Mouse (Mus musculus): ENCODE data around the gene Dhrs7b. TPM values are rescaled to one million over a fixed set of nuclear protein-coding genes. Genes with fewer than 3 reads are reported as not detected.
"Not testable (repeated sequence)": the region's sequence is repeated elsewhere in the genome, so short reads cannot be mapped to it uniquely, and the experiment has no call there.

Dhrs7b gene
- 11.2 and 14.8 TPM in 2 replicates for total RNA-seq (2014; fragmentation: Nextera tagmentation)
- total RNA-seq (2017) = 15.4 and 18.2 TPM in 2 replicates

DNA sequence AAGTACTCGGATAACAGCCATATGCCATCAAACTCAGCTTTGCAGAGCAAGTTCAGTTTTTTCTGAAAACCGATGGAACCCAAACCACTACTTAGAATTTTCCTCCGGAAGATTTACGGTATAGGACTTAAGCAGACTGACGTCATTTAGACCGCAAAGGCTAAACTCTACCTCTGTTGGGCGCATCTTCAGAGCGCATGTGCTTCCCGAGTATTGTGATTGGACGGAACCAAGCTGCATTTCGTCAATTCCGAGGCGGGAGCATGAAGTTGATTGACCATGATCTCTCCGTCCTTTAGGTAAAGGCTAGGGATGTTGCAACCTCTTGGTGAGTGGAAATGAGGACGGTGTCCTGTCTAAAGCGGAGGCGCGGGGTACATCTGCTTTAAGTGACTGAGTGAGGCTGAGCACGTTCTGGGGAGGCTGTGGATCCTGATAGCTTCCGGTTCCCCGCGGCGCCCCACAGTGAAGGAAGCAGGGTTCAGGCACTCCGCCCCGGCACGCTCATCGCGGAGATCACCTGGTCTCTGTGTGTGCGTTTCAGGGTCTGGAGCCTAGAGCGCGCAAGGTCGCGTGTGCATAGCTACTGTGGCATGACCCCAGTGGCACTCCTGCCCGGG is at the start of gene Dhrs7b:
Gene Dhrs7b, plus strand, starts transcription at position 199 of the 620 bp plus-strand sequence.
- peak; percentile 88 for ATAC-seq (replicated peaks; ENCODE audit: poor library complexity, severe bottlenecking)

DNA sequence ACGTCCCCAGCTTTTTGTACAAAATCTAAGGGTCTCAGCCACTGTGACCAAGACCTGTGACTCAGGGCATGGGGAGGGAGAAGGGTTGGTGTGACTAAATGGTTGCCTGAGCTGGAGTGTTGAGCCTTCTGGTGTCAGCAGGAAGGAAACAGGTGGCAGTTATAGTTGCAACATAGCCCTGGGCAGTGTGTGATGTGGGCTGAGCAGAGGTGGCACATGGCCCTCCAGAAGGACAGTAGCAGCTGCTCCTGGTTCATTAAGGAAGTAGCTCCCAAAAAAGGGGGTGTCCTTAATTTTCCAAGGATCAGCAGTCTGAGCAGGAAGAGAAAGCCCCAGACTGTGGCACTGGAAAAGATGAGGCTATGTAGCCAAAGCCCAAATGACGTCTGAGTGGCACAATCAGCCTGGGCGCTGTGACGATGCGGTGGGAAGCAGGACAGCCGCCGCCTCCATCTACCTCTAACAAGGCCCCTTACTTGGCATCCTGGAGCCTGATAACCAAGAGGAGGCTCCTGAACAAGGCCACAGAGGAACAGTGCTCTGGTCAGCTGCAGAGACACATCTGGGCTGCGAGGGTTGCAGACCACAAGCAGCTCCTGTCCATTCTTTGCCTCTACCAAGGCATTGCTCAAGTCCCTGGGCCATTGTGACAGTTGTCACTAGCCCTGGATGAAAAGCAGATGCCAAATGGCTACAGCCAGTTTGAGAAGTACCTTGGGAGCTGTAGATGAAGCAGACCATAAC is 46.1 kb upstream of the Dhrs7b start:
- peak; percentile 84 for ATAC-seq (replicated peaks; ENCODE audit: poor library complexity, severe bottlenecking)

DNA sequence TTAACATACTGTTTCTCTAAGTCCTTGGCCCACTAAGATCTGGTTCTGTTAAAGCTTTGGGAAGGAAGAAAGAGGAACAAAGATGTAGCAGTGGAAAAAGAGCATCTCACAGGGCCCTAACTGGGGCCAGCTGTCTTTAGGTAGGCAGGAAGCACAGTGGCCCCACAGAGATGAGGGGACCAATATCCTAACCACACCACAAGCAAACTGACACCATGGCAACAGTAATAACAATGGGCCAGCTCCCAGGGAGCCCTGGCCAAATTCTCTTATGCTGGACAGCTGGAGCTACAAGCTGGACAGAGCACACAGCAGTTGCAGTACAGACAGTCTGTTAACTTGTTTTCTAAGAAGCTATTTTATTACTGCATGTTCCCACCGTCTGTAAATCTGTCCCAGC is 42.8 kb upstream of the Dhrs7b start:
- peak; percentile 66 for ATAC-seq (replicated peaks; ENCODE audit: poor library complexity, severe bottlenecking)

DNA sequence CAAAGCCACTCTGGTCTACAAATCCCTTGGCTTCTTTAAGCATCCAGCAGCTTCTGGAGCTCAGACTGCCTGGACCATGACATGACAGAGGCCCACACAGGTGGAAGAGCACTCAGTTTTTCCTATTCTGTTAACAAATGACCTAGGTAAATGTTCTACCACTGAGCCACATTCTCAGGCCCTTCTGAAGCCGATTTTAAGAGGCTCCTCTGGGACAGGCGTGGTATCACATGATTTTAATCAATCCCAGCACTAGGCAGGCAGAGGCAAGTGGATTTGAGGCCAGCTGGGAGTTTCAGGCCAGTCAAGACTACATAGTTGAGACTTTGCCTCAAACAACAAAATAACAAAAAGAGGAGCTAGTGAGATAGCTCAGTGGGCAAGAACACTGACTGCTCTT is 40.0 kb upstream of the Dhrs7b start:
- ATAC-seq (replicated peaks; ENCODE audit: poor library complexity, severe bottlenecking) = no peak

DNA sequence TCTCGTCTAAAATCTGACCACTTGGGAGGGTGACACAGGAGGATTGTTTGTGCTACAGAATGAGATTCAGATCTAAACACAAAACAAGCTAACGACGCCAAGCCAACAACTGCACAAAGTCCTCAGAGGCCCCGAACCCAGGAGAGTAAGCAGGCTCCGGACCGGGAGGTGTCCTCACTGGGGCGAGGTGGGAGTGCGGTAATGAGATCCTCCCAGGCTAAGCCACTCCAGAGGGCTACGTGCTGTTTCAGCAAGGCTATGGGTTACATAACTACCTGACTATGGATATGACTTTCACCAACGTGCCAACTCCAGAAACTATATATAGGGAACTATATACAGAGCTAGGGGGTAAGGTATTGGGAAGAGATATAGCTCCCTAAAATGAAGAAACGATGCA is 34.1 kb upstream of the Dhrs7b start:
- ATAC-seq (replicated peaks; ENCODE audit: poor library complexity, severe bottlenecking) = no peak

DNA sequence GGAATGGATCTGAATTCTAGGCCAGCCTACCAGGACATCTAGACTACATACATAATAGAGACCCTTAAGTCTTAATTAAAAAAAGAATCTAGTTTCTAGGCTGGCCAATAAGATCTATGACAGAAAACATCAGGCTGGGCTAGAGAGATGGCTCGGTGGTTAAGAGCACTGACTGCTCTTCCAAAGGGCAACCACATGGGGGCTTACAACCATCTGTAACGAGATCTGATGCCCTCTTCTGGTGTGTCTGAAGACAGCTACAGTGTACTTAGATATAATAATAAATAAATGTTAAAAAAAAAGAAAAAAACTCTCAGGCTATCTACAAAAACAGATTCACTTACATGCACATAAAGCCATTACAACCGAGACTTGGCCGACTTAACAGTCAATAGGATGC is 30.5 kb upstream of the Dhrs7b start:
- ATAC-seq (replicated peaks; ENCODE audit: poor library complexity, severe bottlenecking) = no peak

DNA sequence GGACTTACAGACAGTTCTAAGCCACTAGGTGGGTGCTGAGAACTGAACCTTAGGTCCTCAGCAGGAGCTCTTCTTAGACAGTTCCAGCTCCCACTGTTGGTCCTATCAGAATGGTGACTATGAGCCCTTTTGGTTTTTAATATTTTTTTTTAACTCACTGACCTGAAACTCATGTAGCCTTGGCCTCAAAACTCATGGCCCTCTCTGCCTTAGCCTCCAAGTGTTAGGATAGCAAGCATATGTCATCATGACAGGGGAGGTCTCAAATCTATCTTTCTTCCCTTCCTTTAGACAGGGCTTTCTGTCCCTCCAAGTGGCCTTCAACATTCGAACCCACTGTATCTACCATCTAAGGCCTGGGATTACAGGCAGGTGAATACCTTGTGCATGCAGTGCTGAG is 29.5 kb upstream of the Dhrs7b start:
- no peak for ATAC-seq (replicated peaks; ENCODE audit: poor library complexity, severe bottlenecking)

DNA sequence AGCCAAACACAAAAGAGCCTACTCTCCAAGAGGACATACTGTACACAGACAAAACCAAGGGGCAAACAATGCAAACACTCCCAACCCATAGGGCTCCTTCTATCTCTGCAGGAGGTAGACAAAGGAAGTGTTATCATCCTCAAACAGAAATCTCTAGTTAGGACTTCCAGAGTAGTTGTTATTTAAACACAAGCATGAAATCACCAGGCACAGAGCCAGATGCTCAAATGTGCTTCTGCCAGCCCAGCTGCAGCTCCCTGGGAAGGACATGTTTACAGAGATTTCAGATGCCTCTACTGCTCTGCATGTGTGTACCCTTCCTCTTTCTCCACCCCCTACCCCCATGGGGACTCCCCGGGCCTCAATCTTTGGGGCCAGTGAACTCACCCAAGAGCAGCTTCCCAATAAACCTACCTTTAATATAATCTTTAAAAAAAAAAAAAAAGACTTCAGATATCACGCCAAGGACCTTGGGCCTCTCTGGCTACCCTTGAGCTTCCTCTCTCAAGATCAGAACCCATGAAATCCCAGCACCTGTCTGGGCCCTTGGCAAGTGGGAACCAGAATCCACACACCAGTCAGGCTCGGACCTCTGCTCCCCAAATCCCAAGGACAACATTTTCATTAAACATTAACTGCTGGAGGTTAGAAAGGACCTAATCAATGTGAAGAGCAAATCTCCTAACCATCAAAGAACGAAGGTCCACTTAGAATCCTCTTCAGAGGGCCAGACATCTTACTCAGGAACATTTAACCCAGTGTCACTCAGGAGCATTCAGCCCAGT is 22.0 kb upstream of the Dhrs7b start:
- ATAC-seq (replicated peaks; ENCODE audit: poor library complexity, severe bottlenecking) = no peak

DNA sequence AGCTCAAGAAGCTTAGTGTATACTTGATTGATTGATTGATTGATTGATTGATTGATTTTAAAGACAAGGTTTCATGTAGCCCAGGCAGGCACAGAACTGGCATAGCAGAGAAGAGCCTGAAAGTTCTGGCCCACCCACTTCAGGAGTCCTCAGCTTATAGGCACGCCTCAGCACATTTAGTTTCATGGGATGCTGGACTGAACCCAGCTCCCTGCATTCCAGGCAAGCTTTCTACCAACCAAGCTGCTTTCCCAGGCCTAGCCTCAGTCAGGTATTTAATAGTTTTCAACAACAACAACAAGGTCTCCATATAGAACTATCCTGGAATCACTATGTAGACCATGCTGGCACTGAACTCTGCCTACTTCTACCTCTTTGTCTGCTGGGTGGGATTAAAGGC is 20.9 kb upstream of the Dhrs7b start:
- no peak for ATAC-seq (replicated peaks; ENCODE audit: poor library complexity, severe bottlenecking)

DNA sequence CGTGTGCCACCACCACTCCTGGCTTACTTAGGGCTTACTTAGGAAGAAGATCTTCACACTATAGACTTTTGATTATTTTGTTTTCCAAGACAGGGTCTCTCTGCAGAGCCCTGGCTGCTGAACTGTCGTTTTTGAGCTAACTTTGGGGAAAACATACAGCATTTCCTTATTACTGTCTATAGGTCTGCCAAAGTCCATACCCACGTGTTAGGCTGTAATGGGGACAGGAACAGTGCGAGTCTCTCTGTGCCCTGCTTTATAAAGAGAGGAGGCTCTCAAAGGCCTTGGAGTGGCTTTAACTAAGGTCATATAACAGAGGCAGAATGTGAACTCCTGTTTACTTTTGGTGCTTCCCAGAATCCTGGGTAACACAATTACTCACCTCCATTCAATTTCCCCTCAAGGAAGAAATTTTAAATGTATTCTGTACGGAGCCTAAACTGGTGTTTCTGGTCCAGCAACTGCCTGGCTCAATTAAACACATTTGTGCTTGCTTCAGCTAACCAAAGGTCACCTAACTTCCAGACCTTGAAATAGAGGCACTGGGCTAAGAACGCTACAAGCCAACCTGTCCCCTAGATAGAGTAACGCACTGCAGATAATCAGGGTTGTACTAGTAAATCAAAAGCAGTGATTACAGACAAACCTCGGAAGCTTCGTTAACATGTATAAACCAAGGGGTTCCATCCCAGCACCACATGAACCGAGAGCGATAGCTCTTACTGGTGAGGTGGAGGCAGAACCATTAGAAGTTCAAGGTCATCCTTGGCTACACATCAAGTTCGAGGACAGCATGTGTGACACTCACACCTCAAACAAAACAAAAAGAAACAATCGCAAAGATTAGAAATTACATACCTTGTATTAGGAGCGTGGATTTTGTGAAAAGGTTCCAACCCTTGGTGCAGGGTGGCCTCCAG is 20.1 kb upstream of the Dhrs7b start:
- ATAC-seq (replicated peaks; ENCODE audit: poor library complexity, severe bottlenecking) = no peak

DNA sequence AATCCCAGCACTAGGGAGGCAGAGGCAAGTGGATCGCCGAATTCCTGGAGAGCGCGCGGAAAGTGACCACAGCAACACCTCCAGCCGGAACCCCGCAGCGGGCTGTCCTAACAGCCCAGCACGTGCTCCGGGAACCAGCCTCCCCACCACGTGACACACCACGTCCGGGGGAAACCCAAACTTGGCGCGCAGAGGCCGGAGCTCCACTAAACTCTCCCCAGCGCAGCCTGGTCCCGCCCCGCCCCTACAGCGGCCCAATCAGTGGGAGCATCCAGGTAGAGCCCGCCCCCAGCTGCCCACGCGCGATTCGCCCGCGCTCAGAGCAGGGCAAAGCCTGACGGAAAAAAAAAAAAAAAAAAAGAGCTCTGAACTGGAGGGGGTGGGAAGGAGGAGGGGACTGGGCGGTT is 19.4 kb upstream of the Dhrs7b start:
- ATAC-seq (replicated peaks; ENCODE audit: poor library complexity, severe bottlenecking) = peak; percentile 100

DNA sequence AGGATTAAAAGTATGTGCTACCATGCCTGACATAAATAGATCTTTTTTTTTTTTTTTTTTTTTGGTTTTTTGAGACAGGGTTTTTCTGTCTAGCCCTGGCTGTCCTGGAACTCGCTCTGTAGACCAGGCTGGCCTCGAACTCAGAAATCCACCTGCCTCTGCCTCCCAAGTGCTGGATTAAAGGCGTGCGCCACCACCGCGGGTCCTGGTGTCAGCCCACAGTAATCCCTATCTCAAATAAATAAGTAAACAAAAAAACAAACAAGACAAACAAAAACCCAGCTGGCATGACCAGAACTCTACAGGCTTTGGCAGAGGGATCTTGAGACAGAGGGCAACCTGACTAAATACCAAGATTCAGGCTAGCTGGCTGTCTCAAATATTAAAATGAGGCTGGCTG is 18.8 kb upstream of the Dhrs7b start, which contains the start of gene Shmt1:
Gene Shmt1, minus strand, starts transcription at position 101 of the 400 bp plus-strand sequence.
- ATAC-seq (replicated peaks; ENCODE audit: poor library complexity, severe bottlenecking) = not testable (repeated sequence)

DNA sequence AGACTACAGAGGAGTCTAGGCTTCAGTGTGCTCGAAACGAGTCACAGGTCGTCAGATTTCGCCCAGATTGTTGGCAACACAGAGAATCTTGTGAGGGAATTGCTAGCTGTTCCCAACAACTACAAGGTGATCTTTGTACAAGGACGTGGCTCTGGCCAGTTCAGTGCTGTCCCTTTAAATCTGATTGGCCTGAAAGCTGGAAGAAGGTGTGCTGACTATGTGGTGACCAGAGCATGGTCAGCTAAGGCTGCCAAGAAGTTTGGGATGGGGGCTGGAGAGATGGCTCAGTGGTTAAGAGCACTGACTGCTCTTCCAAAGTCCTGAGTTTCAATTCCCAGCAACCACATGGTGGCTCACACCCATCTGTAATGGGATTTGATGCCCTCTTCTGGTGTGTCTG is 14.0 kb upstream of the Dhrs7b start:
- no peak for ATAC-seq (replicated peaks; ENCODE audit: poor library complexity, severe bottlenecking)

DNA sequence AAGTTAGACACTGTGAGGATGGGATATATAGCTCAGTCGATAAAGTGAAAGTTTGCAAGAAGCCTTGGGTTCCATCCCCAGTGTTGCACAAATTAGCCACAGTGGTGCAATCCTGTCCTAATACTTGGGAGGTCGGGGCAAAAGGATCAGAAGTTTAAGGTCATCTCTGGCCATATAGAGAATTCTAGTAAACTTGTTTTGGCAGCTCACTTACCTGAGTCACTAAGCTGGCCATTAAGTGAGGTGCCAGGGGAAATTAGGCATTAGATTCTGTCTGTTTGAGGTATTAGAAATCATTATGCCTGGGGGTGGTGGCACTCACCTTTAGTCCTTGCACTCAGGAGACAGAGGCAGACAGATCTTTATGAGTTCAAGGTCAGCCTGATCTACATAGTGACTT is 6.7 kb upstream of the Dhrs7b start:
- 0 out of 2 replicates have a peak, but pooled peaks have one; percentile 24 for ATAC-seq (replicated peaks; ENCODE audit: poor library complexity, severe bottlenecking)

DNA sequence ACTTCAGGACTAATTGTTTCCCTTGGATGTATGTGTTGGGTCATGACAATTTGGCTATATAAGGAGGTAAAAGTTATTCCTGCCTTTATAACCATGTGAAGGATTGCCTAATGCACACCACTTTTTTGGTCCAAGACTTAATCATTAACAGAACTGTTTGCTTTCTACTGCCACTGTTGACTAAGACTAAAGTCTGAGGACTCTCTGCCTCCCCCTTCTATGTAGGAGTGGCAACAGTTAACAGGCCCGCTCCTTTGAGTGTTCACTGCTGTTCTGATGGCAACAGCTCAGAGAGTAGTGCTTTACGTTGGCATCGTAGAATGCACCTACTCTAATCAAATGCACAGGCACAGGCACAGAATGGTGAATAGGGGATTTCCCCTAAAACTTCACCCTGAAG is 5.2 kb upstream of the Dhrs7b start:
- no peak for ATAC-seq (replicated peaks; ENCODE audit: poor library complexity, severe bottlenecking)

DNA sequence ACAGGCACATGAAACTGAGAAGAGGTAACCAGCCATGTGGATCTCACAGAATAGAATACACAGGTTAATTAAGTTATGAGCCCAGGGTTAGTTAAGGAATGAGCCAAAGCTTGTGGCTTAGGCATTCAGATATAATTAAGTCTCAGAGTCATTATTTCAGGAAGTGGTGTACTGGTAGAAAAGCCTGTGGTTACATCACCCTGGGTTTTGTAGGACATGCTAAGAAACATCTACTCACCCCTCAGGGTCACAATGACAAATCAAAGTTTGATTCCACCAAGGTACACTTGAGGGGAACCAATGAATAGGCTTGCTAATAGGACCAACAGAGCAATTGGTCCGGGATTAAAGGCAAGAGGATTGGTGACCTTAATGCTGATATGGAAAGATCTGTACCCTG is 3.7 kb upstream of the Dhrs7b start:
- peak; percentile 58 for ATAC-seq (replicated peaks; ENCODE audit: poor library complexity, severe bottlenecking)

DNA sequence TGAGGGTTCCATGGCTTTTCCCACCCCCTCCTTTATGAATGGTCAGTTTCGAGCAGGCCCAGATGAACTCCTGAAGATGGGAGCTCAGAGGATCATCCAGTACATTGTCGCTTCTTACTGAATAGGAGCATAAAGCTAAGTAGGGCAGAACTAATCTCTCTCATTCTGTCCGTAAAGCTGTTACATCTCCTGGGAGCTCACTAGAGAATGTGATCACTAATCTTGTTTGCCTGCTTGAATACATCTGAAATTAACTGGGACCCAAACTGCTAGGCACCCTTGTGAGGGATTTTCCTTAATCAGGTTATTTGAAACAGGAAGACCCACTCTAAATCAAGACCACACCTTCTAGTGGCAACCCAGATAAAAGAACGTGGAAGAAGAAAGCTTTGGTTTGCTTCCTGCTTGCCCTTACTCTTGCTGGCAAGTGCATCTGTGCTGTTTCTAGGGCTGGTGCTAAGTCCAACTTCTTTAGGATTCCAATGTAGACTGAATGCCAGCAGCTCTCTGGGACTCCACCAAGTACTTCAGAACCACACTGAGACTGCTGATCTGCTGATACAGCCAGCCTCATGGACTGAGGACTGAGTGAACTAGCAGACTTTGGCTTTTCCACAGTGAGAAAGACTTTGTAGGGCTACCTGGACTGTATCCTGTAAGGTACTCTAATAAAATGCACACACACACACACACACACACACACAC is 3.0 kb upstream of the Dhrs7b start:
- ATAC-seq (replicated peaks; ENCODE audit: poor library complexity, severe bottlenecking) = no peak

DNA sequence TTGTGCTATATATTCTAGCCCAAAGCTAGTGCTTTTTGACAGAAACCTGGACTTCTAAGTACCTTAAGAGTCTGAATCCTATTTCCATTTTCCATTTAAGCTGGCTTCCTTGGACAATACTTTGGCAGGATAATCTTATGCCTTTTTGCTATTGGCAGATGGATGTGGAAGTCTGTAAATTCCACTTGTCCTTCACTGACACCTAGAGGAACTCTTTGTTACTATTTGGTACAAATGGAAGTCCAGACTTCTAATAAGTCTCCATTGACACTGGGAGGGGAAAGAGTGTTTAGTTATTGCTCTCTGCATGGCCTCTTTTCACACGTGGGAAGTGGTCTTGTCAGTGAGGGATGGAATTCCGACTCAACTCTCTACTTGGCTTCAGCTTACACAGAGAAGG is 1.5 kb upstream of the Dhrs7b start:
- ATAC-seq (replicated peaks; ENCODE audit: poor library complexity, severe bottlenecking) = no peak

DNA sequence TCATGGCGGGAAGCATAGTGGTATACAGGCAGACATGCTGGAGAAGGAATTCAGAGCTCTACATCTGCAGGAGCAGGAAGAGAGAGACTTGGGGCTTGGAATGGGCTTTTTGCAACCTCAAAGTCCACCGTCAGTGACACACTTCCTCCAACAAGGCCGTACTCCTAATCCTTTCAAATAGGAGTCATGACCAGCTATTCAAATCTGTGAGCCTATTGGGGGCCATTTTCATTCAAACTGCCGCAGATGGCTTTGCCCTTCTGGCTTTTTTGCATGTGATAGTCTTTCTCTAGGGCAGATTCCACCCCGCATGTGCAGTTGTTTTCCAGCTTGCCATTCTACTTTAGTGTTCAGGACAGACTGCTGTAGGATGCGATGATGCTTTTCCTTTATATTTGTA is 6.5 kb downstream of the Dhrs7b start:
- ATAC-seq (replicated peaks; ENCODE audit: poor library complexity, severe bottlenecking) = no peak

All from granulocyte monocyte progenitor cell, adult 5-6 weeks (primary cell).